Mouse (Mus musculus) urinary bladder, postnatal 10 days (tissue): Measurements from ENCODE around the gene Lrrk1.

Experiments used
- DNase-seq: peaks from one replicate; pipeline ENCODE4 v3.0.0; 2022; ENCODE audit warnings: low spot score

The Lrrk1 gene

GRCm38 (mm10) chr7:66384213-66384612, 3.9 kb downstream of the Lrrk1 start:
- no peak for DNase-seq

- DNase-seq, result no peak
Observed at GRCm38 (mm10) chr7:66376560-66376959, 11.6 kb downstream of the Lrrk1 start.

GRCm38 (mm10) chr7:66375736-66376135, 12.4 kb downstream of the Lrrk1 start:
- no peak for DNase-seq

GRCm38 (mm10) chr7:66373391-66373790, 14.8 kb downstream of the Lrrk1 start:
- DNase-seq, result no peak

DNA sequence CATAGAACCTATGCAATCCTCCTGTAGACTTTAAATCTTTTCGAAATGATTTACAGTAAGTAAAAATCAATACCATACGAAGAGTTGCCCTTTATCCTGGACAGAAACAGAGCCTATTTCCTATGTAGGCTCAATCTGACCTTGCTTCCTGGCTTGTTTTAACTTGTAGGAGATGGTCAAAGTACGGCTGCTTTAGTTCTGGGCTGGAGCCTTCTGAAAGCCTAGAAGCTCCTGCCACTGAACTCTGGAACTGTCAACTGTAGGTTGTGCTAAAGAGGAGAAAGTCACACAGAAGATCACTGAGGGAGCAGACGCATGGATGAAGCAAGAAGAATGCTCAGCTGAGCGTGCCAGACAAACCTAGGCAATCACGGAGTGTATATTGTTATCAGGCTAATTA, 17.2 kb downstream of the Lrrk1 start:
- DNase-seq, result no peak

GRCm38 (mm10) chr7:66369934-66370445, 18.2 kb downstream of the Lrrk1 start:
- no peak for DNase-seq

GRCm38 (mm10) chr7:66369071-66369933, 18.8 kb downstream of the Lrrk1 start:
- no peak for DNase-seq

DNA sequence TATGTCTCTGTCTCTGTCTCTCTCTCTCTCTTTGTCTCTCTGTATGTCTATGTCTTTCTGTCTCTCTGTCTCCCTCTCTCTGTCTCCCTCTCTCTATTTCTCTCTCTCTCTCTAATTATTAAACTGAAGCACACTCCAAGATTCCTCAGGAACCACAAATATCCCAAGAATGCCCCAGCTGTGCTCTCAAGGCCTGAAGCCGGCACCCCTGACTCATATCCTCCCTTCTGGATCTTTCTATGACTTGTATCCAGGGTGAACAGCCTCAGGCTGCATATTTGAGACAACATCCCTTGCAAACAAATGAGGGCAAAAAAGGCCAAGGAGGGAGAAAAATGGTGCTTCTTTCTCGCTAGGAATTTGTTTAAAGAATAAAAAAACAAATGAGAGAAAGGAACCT, 22.2 kb downstream of the Lrrk1 start, which contains the start of gene Gm10974:
Gene Gm10974 (plus strand): TSS at position 2 of the 400 bp plus-strand sequence.
- no peak for DNase-seq

DNA sequence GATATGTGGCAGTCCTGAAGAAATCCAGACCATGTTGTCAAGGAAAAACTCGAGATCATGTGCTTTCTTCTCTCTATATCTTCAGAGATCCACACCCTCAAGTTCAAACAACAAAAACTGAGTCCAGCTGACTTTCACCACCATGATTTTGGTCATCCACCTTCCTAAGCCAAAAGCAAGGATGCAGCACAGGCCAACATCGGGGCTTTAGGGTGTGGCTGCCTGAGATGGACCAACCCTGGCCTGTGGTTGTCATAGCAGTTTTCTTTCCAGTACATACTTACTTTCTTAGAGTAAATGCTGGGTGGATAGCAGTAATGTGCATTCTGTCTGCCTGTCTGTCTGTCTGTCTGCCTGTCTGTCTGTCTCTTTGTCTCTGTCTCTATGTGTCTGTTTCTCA, 22.7 kb downstream of the Lrrk1 start:
- DNase-seq, result no peak

DNA sequence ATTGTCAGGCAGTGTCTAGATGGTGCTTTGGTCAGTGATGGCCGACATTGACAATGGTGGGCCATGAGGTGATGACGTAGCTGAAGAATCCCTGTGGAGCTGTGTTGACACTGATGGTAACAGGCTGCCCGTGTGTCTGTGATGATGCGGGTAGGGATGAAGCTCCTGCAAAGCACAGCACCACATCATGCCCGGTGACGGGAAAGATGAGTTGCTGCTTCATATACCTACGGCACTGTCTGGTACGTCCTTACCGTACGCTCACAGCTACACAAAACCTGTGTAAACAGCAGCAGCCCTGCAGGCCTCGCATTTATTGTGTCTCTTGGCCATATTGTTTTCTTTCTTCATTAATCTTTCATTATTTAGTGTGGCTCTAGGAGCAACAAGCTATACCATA, 23.7 kb downstream of the Lrrk1 start:
- DNase-seq, result no peak

GRCm38 (mm10) chr7:66359044-66359443, 29.1 kb downstream of the Lrrk1 start:
- DNase-seq, result no peak

GRCm38 (mm10) chr7:66358461-66358860, 29.7 kb downstream of the Lrrk1 start:
- DNase-seq, result no peak

GRCm38 (mm10) chr7:66355791-66356522, 32.2 kb downstream of the Lrrk1 start:
- no peak for DNase-seq

DNA sequence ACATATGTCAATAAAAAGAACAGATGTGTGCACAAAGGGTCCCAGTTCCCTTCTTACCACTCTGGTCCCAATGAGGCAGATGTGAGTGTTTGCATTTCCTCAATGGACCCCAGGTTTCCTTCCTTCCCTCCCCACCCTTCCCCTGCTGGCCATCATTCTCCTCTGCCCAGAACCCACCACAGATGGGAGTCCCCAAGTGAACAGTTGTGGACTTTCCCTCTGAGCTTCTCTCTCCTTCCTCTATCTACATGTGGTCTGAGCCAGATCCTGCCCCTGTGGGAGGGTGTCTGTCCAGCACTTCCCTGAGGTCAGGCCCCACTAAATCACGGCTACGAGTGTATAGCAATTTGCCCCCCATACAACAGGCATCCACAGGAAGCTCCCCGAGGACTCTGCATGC, 33.2 kb downstream of the Lrrk1 start:
- no peak for DNase-seq

DNA sequence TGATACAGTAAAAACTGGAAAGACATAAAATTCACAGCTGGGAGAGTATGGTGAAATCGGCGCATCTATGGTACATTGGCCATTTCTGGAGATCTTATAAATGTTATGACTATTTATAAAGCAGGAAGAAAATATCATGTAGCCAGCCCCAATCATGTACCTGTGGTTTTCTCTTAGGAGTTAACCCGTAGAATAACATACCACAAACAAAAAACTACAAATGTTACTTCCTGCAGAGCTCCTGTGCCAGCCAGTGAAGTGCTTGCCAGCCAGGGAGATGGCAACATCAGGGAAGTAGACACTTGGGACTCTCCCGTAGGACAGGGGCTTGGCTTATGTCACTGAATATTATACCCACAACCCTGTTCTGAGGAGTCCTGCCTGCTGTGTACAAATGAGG, 37.1 kb downstream of the Lrrk1 start:
- DNase-seq, result no peak

- no peak for DNase-seq
Observed at GRCm38 (mm10) chr7:66349670-66350069, 38.5 kb downstream of the Lrrk1 start.

- DNase-seq, result no peak
Observed at GRCm38 (mm10) chr7:66348588-66348987, 39.6 kb downstream of the Lrrk1 start.

DNA sequence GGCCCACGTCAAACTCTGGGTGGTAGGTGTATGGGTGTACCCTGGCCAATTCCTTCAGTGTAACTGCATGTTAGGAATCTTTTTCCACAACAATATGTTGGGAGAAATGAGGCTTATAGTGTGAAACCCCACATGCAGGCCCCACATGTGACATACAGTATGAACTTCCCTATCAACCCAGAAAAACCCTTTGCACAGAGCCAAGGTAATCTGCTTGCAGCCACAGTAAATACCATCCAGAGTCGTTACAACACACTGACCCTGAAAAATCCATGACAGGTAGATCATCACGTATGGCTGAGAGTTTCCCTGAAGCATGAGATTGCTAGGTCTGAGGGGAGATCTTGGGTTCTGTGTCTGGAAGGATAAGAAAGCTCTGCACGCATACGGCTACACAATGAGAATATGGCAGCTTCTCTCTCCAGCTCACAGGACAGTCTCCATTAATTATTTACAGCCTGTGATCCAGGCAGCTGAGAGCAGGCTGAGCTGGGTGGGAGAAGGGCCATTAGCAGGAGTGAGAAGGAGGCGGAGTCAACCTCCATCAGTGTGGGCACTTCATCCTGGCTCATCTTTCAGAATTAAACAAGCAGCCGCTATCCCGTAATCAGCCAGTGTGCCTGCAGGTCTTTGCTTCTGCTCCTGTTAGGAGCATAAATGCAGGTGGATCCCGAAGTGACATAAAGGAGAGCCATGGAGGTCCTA, 41.0 kb downstream of the Lrrk1 start:
- no peak for DNase-seq

DNA sequence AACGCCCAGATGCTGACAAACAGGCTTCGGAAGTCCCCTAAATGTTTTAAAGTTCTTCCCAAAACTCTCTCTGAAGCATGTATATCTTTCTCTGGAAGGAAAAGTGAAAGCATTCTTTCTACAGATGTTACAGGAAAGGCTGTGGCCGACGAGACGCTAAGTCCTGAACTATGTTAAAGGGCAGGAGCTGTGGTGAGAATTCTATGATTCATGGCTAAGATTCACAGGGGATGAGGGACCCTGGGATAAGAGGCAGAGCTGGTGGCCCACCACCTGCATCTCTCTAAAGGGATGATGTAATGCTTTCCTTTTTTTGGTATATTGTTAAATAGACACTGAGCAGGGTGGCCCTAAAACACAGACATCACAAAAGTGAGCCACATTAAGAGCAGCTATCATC, 44.8 kb downstream of the Lrrk1 start:
- no peak for DNase-seq

DNA sequence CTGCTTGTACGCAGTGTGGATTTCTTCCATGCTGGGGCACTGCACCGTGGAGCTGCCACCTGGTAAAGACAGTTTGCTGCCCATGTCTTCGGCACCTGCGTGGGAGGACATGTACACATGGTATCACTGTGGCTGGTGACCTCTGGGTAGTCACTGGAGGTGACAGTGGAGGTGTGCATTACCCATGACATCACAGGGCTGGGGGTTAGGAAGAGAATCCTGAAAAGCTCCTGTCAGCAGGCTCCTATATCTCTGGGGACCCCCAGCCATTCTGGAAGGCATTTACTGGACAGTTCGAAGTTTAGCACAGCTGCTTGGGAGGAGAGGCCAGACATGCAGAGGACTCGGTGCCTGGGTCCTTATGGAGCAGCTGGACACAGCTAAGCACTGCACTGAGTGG, 45.3 kb downstream of the Lrrk1 start:
- DNase-seq, result no peak

DNA sequence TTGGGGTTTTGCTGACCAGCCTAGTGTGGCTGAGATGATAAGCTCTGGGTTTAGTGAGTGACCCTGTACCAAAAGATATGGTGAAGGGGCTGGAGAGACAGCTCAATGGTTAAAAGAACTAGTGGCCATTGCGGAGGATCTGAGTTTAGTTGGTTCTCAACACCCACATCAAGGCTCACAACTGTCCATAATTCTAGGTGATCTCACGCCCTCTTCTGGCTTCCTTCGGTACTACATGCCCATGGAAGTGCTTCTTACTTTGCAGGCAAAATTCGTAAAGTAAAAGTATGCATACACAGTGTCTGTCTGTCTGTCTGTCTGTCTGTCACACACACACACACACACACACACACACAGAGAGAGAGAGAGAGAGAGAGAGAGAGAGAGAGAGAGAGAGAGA, 45.8 kb downstream of the Lrrk1 start:
- DNase-seq, result no peak

DNA sequence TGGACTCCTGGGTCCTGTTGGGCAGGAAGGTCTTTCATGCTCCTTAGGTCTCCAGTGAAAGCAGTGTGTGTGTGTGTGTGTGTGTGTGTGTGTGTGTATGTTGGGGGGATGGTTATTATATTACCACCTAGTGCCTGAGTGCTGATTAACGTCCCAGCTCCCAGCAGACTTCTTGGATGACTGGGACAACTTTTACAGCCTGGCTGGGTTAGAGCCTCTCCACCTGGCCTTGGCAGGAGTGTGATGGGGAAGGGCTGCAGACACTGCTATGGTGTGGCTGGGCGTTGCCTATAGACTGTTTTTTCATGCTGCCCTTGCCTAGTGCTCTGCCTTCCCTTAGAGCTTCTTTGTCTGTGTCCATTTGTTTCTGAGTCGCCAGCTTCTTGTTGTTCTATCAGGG, 48.1 kb downstream of the Lrrk1 start:
- no peak for DNase-seq

GRCm38 (mm10) chr7:66339625-66340024, 48.5 kb downstream of the Lrrk1 start:
- DNase-seq, result no peak
